Mouse (Mus musculus): ENCODE measurements around the gene Ppip5k1.

DNA sequence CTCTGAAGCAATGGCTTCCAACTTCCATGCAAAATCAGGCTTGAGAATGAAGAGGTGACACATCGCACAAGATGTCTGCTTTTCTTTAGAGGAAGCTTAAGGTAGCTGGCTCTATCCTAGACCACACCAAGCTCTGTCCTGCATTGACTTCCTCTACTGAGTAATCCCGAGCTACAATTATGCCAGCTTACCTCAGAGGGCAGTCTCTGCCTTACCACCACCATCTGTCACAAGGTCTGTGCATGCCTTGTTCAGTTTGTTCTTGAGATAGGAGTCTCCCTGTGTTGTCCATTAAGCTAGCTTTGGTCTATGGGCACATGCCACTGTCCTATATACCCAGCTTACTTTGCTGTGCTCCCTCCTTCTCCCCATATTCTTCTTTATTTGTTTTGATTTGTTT is 25.7 kb downstream of the Ppip5k1 start:
- TF ChIP-seq CTCF (IDR thresholded peaks at IDR 0.05; ENCODE audit: borderline replicate concordance, insufficient read depth, low read length) (no peak), POLR2A (IDR thresholded peaks at IDR 0.05; ENCODE audit: low read depth, low read length) (no peak)
